Mouse (Mus musculus) bone marrow, adult 2 months (tissue): Measurements from ENCODE around the gene Cacna2d2.

Source experiments
- CTCF ChIP-seq: fragments of 200-500 bp; IDR thresholded peaks from 2 replicates; pipeline ENCODE4 v1.5.1; 2011; ENCODE audit warnings: low read length, control low read depth; ENCODE audit not compliant: control insufficient read depth, insufficient read depth
- POLR2A ChIP-seq: fragments of 200-500 bp; IDR thresholded peaks from 2 replicates; pipeline ENCODE4 v1.6.1; 2011; ENCODE audit warnings: low read depth, mild to moderate bottlenecking, control low read depth, low read length, borderline replicate concordance; ENCODE audit not compliant: control insufficient read depth

GRCm38 (mm10) chr9:107452552-107452951, 53.1 kb downstream of the Cacna2d2 start:
- no peak for TF ChIP-seq POLR2A
- peak; percentile 62 for TF ChIP-seq CTCF
